Mouse (Mus musculus) heart, embryonic 16.5 days (tissue): ENCODE results near the gene Tmem135. TPM values are rescaled to one million over a fixed set of nuclear protein-coding genes. Genes with fewer than 3 reads are reported as not detected.
A peak's percentile ranks its signal among the peaks of the same experiment; 100 is the strongest.

Experiments used
- ATAC-seq: fragments of 200-750 bp; cut with Nextera tagmentation; replicated peaks from 2 replicates; pipeline ENCODE4 v1.8.0; 2017; ENCODE audit warnings: moderate number of reproducible peaks; ENCODE audit not compliant: insufficient read depth, low FRiP score; ENCODE audit errors: extremely low read depth
- H3K27ac ChIP-seq: fragments of 300-500 bp; sonication (generic); 2 replicates; pipeline ENCODE4 v1.5.1; 2014; ENCODE audit warnings: mild to moderate bottlenecking, low read length, control low read depth, moderate library complexity
- H3K27me3 ChIP-seq: fragments of 300-500 bp; sonication (generic); 2 replicates; pipeline ENCODE4 v1.6.1; 2014; ENCODE audit warnings: low read length, mixed read lengths; ENCODE audit not compliant: control insufficient read depth, insufficient read depth
- H3K36me3 ChIP-seq: fragments of 300-500 bp; sonication (generic); 2 replicates; pipeline ENCODE4 v1.6.1; 2014; ENCODE audit not compliant: control insufficient read depth, insufficient read depth
- H3K4me1 ChIP-seq: fragments of 300-500 bp; sonication (generic); 2 replicates; pipeline ENCODE4 v1.6.1; 2014; ENCODE audit warnings: low read length, mixed read lengths; ENCODE audit not compliant: control insufficient read depth, insufficient read depth
- H3K4me2 ChIP-seq: fragments of 300-500 bp; sonication (generic); 2 replicates; pipeline ENCODE4 v1.6.1; 2014; ENCODE audit warnings: low read depth, mild to moderate bottlenecking, control low read depth, low read length
- H3K4me3 ChIP-seq: fragments of 300-500 bp; sonication (generic); 2 replicates; pipeline ENCODE4 v1.5.1; 2014; ENCODE audit warnings: mild to moderate bottlenecking, control low read depth, low read length
- H3K9ac ChIP-seq: fragments of 300-500 bp; sonication (generic); 2 replicates; pipeline ENCODE4 v1.6.1; 2014; ENCODE audit warnings: low read length, control low read depth
- H3K9me3 ChIP-seq: fragments of 300-500 bp; sonication (generic); replicated peaks from 2 replicates; pipeline ENCODE4 v1.6.1; 2016; ENCODE audit warnings: low read length; ENCODE audit not compliant: control insufficient read depth
- WGBS: fragments of 180-500 bp; shearing (Covaris S2); extraction: QIAGEN DNeasy Blood & Tissue Kit; methylation state at CpG from one replicate; pipeline ENCODE4 v1.1.7; 2014; 5-methylcytosine and 5-hydroxymethylcytosine counted together
- polyA plus RNA-seq: library from polyadenylated mRNA; unstranded; fragments of >200 nt; fragmentation: Nextera tagmentation; extraction: Ambion mirVana; gene quantifications from 2 replicates; pipeline ENCODE4 v1.2.1, GENCODE M21; 2015

Gene Tmem135
- polyA plus RNA-seq, 1 experiment from 2014 or later = 27.8 TPM

GRCm38 (mm10) chr7:89248135-89248850 lies 155.7 kb downstream of the Tmem135 start:
- Histone ChIP-seq H3K4me1 (peaks cover 11% of the 10 kb centered on the region), H3K9ac (no peak overlapping the region), H3K27ac (peak overlapping the region; percentile 48; the same call in 1 of the 2 replicates), H3K36me3 (no peaks in the 10 kb centered on the region), H3K4me3 (no peak overlapping the region), H3K4me2 (no peak overlapping the region; the same call in 1 of the 2 replicates), H3K27me3 (no peaks in the 10 kb centered on the region), H3K9me3 (no peaks in the 10 kb centered on the region)
- ATAC-seq = peak; percentile 63
- WGBS = 49% methylated on average over 7 of the region's 7 CpGs

GRCm38 (mm10) chr7:89247012-89247710 lies 156.9 kb downstream of the Tmem135 start:
- H3K4me1 ChIP-seq = peaks cover 11% of the 10 kb centered on the region
- H3K4me2 ChIP-seq = no peak overlapping the region
- no peak for ATAC-seq
- H3K9ac ChIP-seq = no peak overlapping the region
- no peak overlapping the region for H3K27ac ChIP-seq
- no peaks in the 10 kb centered on the region for H3K9me3 ChIP-seq
- no peak overlapping the region for H3K4me3 ChIP-seq
- no peaks in the 10 kb centered on the region for H3K27me3 ChIP-seq
- no peaks in the 10 kb centered on the region for H3K36me3 ChIP-seq
- 93% methylated on average over 2 of the region's 2 CpGs for WGBS

- ATAC-seq = no peak
- Histone ChIP-seq H3K4me3 (no peak overlapping the region), H3K9ac (no peak overlapping the region), H3K27me3 (no peaks in the 10 kb centered on the region), H3K4me2 (no peak overlapping the region), H3K4me1 (no peaks in the 10 kb centered on the region; the same call in 1 of the 2 replicates), H3K36me3 (peaks cover 7% of the 10 kb centered on the region), H3K9me3 (no peaks in the 10 kb centered on the region), H3K27ac (no peak overlapping the region)
- WGBS = 77% methylated on average over 4 of the region's 4 CpGs
These were observed 161.5 kb downstream of the Tmem135 start for GRCm38 (mm10) chr7:89242565-89242964.

GRCm38 (mm10) chr7:89242143-89242542 lies 161.9 kb downstream of the Tmem135 start:
- Histone ChIP-seq H3K27ac (no peak overlapping the region), H3K9ac (no peak overlapping the region), H3K4me2 (no peak overlapping the region), H3K4me3 (no peak overlapping the region), H3K4me1 (no peaks in the 10 kb centered on the region; the same call in 1 of the 2 replicates), H3K27me3 (no peaks in the 10 kb centered on the region), H3K36me3 (peaks cover 7% of the 10 kb centered on the region), H3K9me3 (no peaks in the 10 kb centered on the region)
- no peak for ATAC-seq
- WGBS = 65% methylated on average over 2 of the region's 2 CpGs

GRCm38 (mm10) chr7:89239592-89239991 lies 164.4 kb downstream of the Tmem135 start:
- Histone ChIP-seq H3K27ac (no peak overlapping the region), H3K4me1 (peaks cover 6% of the 10 kb centered on the region), H3K36me3 (peaks cover 7% of the 10 kb centered on the region), H3K4me2 (no peak overlapping the region), H3K9ac (no peak overlapping the region), H3K9me3 (no peaks in the 10 kb centered on the region), H3K4me3 (no peak overlapping the region), H3K27me3 (no peaks in the 10 kb centered on the region)
- no peak for ATAC-seq
- 85% methylated on average over 4 of the region's 4 CpGs for WGBS

- peaks cover 7% of the 10 kb centered on the region for H3K36me3 ChIP-seq
- peaks cover 6% of the 10 kb centered on the region for H3K4me1 ChIP-seq
- no peaks in the 10 kb centered on the region for H3K27me3 ChIP-seq
- 62% methylated on average over 2 of the region's 2 CpGs for WGBS
- H3K4me2 ChIP-seq = no peak overlapping the region
- no peak overlapping the region for H3K4me3 ChIP-seq
- no peaks in the 10 kb centered on the region for H3K9me3 ChIP-seq
- no peak overlapping the region for H3K27ac ChIP-seq
- no peak for ATAC-seq
- no peak overlapping the region for H3K9ac ChIP-seq
These were observed 167.4 kb downstream of the Tmem135 start for GRCm38 (mm10) chr7:89236592-89236991.

GRCm38 (mm10) chr7:89235974-89236507 lies 168.0 kb downstream of the Tmem135 start:
- 58% methylated on average over 4 of the region's 4 CpGs for WGBS
- Histone ChIP-seq H3K27me3 (no peaks in the 10 kb centered on the region), H3K36me3 (peaks cover 5% of the 10 kb centered on the region), H3K4me1 (peaks cover 6% of the 10 kb centered on the region), H3K4me2 (no peak overlapping the region), H3K27ac (no peak overlapping the region), H3K9ac (no peak overlapping the region), H3K9me3 (no peaks in the 10 kb centered on the region), H3K4me3 (no peak overlapping the region)
- ATAC-seq = no peak

- ATAC-seq = no peak
- Histone ChIP-seq H3K4me2 (no peak overlapping the region), H3K9ac (no peak overlapping the region), H3K4me3 (no peak overlapping the region), H3K27ac (no peak overlapping the region), H3K4me1 (peaks cover 6% of the 10 kb centered on the region), H3K9me3 (no peaks in the 10 kb centered on the region), H3K36me3 (0 out of 2 replicates have a peak, but pooled peaks cover 2% of the 10 kb centered on the region), H3K27me3 (no peaks in the 10 kb centered on the region)
- WGBS = 95% methylated on average over 3 of the region's 3 CpGs
These were observed 171.4 kb downstream of the Tmem135 start for GRCm38 (mm10) chr7:89232499-89233145.
